Mouse (Mus musculus) urinary bladder, adult 18-20 months (tissue): ENCODE measurements around the gene Slc12a1.
"Not testable (repeated sequence)": the region's sequence is repeated elsewhere in the genome, so short reads cannot be mapped to it uniquely, and the experiment has no call there.

Experiments
- DNase-seq, 2 experiments: peaks; one replicate each; pipeline ENCODE4 v3.0.0; 2022; ENCODE audit warnings: low spot score in 2 of 2, mixed read lengths in 2 of 2

Gene Slc12a1

DNA sequence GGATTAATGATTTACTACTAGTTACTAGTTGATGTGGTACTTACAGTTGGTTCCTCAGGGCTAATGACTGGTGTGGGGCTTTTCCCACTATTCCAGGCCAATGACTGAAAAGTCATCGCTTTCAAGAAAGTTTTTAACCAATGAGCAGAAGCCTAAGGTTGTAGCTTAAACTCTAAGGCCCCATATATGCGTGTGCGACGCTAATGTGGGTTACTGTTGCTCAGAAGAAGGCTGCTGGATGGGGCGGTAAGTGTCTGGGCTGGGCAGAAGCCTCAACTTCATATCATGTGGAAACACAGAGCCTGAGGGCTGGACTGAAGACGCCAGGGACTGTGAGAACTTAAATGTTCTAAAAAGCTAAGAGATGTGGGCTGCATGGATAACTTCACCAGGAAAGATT, at the start of gene Slc12a1:
Gene Slc12a1, plus strand, starts transcription at position 118 of the 400 bp plus-strand sequence.
- no peak for DNase-seq

GRCm38 (mm10) chr2:125104491-125104890, 47.8 kb upstream of the Slc12a1 start:
- DNase-seq, result not testable (repeated sequence)

DNA sequence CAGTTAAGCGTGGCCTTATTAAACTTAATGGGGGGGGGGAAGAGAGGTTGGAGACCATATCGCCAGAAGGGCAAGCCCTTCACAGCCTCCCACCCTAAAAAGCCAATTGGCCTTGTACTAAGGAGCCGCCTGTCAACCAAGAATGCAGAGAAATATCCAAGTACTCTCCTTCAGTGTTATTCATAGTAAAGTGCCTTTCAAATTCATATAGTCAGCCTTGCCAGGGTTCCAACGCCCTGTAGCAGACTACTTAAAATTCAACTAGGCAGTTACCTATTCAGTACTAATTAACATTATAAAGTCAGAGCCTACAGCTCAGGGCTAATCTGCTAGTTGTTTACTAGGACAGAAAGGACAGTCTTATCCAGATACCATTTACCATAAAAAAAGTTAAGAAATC, 45.8 kb upstream of the Slc12a1 start:
- DNase-seq, result not testable (repeated sequence)

- DNase-seq, result no peak
These were observed 32.8 kb upstream of the Slc12a1 start for GRCm38 (mm10) chr2:125119381-125120110.

DNA sequence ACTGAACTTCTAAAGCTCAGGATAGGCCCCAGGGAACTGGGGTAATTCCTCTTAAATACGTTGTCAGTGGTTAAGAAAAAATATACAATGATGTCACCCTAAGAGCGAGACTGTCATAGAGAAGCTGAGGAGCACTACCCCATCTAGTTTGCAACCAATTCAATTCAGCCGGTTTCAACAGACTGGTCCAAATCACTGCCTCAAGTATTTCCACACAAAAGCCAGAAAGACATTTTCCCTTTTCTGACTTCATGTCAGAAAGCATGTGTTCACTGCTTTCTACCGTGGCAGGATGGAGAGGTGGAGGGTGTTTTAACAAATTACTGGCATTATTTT, 30.0 kb upstream of the Slc12a1 start:
- DNase-seq, result no peak

DNA sequence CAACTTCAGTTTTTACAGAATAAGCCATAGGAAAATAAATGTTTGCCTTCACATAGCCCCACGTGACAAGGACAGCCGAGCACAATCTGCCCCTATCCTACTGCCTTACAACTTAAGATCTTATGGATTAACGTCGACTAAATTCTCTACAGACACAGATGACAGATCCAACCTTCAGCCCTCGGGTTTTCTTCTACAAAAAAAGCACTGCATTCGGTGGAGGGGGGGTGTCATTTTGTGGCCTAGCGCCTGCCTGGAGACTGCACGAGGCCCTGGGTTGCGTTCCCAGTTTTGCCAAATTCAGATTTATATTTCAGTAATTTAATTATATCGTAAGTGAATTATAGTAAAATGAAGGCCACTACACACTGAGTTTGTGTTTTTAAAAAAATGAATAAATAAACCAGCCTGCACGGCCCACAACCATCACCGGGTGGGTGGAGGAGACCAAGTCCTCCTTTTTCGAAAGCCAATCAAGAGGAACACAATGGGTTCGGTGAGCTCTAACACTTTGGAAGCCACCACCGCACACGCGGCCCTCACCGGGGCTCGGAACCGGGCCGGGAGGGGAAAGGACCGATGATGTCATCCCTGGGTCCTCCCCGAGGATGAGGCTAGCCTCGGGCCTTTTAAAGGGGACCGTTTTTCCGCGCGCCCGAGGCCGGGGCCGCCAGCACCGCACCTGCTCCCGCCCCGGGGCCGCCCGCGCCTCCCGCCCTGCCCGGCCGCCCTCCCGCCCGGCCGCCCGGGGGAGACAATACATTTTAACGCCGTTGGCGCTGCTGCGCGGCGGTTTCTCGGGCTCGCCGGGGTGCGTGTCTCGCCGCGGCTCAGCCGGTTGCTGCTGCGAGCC, 29.5 kb upstream of the Slc12a1 start:
- peak; percentile 31 to 50 for DNase-seq

DNA sequence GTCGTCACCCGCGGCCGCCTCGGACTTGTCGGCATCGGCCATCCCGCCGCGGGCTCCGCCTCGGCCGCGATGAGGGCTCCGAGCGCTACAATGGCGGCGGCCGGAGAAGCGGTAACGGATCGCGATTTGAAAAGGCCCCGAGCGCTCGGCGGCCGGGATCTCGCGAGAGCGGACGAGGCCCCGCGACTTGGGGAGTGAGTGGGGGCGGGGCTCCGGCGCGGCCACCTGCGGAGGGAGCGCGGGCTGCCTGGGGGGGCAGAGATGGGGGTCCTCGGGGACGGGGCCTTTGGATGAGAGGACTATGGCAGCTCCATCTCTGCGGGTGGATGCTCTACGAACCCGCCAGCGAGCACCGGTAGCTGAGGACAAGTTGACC, 28.8 kb upstream of the Slc12a1 start, which contains the start of gene Myef2:
Gene Myef2, minus strand, starts transcription at position 185 of the 376 bp plus-strand sequence.
- peak; percentile 58 to 69 for DNase-seq

DNA sequence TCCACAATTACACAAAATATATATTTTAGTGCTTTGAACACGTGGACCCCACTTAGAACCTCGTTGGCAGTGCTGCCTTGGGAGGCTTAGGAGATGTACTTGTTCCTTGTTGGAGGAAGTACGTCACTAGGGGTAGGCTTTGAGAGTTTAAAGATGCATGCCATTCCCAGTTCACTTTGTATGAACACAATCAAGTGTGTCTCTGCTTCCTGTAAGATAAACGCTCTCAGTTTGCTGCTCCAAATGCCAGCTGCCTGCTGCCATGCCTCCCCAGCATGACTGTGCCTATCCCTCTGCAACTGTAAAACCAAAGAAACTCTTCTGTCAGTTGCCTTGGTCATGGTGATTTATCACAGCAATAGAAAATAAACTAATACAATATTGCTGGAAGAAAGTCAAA, 26.5 kb upstream of the Slc12a1 start:
- no peak for DNase-seq

DNA sequence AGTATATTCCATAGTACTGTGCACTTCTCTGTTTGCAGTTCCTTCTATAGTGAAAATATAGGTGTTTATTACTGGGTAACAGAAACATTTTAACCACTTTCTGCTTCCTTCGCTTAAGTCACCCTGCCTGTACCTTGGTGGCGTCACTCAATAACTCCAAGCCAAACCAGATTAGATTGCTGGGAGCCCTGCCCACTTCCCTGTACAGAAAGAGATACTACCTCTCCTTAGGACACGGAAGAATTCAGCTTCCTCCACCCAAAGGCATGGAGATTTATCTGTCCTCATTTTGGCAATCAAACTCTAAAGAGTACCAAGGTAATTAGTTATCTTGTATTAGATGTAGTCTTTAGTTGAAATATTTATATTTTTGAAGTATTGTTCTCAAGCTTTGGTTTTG, 25.5 kb upstream of the Slc12a1 start:
- no peak for DNase-seq

DNA sequence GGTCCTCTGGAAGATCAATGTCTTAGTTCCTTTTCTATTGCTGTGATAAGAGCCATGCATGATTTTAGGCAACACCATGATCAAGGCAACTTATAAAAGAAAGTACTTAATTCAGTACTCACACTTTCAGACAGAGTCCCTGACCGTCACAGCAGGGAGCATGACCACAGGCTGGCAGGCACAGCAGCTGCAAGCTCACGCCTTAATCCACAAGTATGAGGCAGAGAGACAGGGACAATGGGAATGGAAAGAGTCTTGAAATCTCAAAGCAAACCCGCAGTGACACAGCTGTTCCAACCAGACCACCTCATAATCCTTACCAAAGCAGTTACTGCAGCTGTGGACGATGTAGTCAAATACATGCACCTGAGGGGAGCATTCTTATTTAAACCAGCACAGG, 18.2 kb upstream of the Slc12a1 start:
- no peak for DNase-seq

GRCm38 (mm10) chr2:125135903-125136811, 16.1 kb upstream of the Slc12a1 start, which contains the start of gene Ctxn2:
Gene Ctxn2 (plus strand): TSS chr2:125136692.
- peak; percentile 47 to 51 for DNase-seq

DNA sequence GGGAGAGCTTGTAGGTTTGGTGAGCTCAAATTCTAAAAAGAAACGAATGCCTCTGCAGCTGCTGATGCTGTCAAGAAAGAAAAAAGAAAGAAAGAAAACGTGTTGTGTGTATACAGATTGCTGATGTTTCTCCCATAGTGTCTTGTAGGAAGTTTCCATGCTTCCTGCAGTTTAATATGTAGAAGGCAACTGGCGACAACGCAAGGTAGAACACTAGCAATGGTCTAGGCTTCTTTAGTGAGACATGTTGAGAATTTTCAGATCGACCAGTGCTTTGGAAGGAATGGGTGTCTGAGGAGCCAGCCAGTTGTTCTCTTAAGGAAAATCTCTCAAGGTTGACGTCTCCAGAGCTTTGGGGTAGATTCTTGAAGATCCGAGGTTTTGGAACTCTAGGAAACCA, 15.5 kb upstream of the Slc12a1 start:
- no peak for DNase-seq

- no peak for DNase-seq
These were observed 10.0 kb upstream of the Slc12a1 start for GRCm38 (mm10) chr2:125142336-125142735.

- DNase-seq, result no peak
These were observed 2.0 kb downstream of the Slc12a1 start for GRCm38 (mm10) chr2:125154294-125154693.

DNA sequence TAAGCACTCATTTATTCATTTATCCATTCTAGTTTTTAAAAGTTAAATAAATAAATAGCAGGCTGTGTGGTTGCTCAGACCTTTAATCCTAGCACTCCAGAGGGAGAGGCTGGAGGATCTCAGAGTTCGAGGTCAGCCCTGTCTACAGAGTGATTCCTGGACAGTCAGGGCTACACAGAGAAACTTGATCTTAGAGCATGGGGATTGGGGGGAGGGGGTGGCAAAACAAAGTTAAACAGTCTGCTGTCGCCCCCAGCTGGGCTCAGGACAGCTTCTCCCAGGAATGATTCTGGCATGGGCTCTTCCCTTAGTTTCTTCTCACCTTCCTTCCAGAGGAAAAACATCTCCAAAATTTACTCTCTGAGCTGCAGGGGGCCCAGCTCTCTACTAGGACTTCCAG, 3.2 kb downstream of the Slc12a1 start:
- DNase-seq, result no peak

- no peak for DNase-seq
These were observed 9.7 kb downstream of the Slc12a1 start for GRCm38 (mm10) chr2:125162012-125162470.

DNA sequence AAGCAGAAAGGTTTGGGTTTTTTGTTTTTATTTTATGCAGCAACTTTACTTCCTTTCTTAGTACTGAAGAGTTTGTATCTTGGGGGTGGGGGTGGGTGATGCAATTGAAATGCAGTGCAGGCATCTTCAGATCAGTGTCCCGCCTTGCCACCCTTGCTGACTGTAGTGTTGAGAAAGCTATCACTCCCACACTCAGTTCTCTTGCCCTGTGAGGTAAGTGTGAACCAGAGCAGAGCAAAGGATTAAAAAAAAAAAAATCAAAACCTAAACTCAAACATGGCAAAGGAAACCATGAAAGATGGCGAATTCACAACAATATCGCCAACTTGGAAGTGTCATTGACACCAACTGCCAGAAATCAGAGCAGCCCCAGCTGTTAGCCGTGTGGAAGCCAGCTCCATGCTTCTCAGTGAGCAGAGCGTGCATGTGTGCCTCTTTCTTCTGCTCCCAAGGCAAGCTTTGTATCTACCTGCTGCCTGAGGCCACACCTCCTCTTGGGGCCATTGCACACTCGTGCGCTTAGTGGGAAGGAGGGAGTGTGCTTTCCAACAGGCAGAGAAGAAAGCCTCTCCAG, 26.0 kb downstream of the Slc12a1 start:
- no peak for DNase-seq

DNA sequence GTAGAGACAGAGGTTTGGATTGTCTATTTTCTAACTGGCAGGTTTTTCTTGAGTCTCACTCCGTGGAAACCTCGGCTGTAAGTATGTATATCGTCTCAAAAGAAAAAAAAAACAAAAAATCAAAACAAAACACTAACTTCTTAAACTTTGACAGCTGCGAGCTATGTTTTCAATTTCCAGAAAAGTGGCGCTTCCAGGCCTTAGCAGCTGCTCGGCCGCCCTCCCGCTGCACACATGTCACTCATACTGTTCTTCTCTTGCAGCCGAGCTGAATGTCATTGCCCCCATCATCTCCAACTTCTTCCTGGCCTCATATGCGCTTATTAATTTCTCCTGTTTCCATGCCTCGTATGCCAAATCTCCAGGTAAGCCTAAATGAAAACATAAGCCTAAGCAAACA, 35.6 kb downstream of the Slc12a1 start:
- DNase-seq, result no peak

GRCm38 (mm10) chr2:125189197-125189596, 36.9 kb downstream of the Slc12a1 start:
- DNase-seq, result peak; percentile 7 to 26

GRCm38 (mm10) chr2:125192905-125193304, 40.6 kb downstream of the Slc12a1 start:
- DNase-seq, result no peak

DNA sequence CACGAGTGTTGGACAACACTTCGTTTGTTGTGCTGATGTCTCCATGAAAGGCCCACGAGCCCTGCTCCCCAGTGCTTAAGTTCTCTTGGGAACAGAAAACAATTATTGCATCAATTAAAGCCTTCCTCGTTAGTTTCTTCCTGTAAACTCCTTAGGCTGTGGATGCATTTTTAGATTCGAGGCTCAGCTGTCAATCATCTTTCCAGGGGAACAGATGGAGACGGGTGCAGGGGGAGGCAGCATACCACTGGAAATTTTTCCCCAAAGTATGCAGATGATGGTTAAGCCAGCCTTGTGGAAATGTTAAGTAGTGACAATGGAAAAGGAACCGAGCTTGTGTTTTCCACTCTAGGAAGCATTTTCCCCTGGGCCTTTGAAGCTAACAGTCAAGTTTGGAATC, 44.5 kb downstream of the Slc12a1 start:
- DNase-seq, result no peak
